Mouse (Mus musculus) forebrain, embryonic 11.5 days (tissue): ENCODE measurements around the gene Raver2. TPM values are rescaled to one million over a fixed set of nuclear protein-coding genes. Genes with fewer than 3 reads are reported as not detected.
A peak's percentile ranks its signal among the peaks of the same experiment; 100 is the strongest.
"Not testable (repeated sequence)": the region's sequence is repeated elsewhere in the genome, so short reads cannot be mapped to it uniquely, and the experiment has no call there.

Experiments
- ATAC-seq: fragments of 200-750 bp; cut with Nextera tagmentation; replicated peaks from 2 replicates; pipeline ENCODE4 v1.8.0; 2017; ENCODE audit warnings: moderate TSS enrichment; ENCODE audit not compliant: low FRiP score
- DNase-seq: peaks from one replicate; pipeline ENCODE4 v3.0.0-alpha.2; 2017; ENCODE audit warnings: low spot score
- H3K27ac ChIP-seq: fragments of 300-500 bp; sonication (generic); 2 replicates; pipeline ENCODE4 v1.5.1; 2014; ENCODE audit warnings: low read depth, low read length
- H3K27me3 ChIP-seq: fragments of 300-500 bp; sonication (generic); 2 replicates; pipeline ENCODE4 v1.6.1; 2014; ENCODE audit warnings: mild to moderate bottlenecking, low read length, mixed read lengths; ENCODE audit not compliant: control insufficient read depth, insufficient read depth
- H3K36me3 ChIP-seq: fragments of 300-500 bp; sonication (generic); 2 replicates; pipeline ENCODE4 v1.6.1; 2014; ENCODE audit warnings: mild to moderate bottlenecking, low read length, moderate library complexity, mixed read lengths; ENCODE audit not compliant: control insufficient read depth, insufficient read depth
- H3K4me1 ChIP-seq: fragments of 300-500 bp; sonication (generic); replicated peaks from 2 replicates; pipeline ENCODE4 v1.6.1; 2014; ENCODE audit warnings: low read length, mixed read lengths; ENCODE audit not compliant: control insufficient read depth, insufficient read depth
- H3K4me2 ChIP-seq: fragments of 300-500 bp; sonication (generic); 2 replicates; pipeline ENCODE4 v1.6.1; 2014; ENCODE audit warnings: low read depth, mild to moderate bottlenecking, low read length, moderate library complexity, mixed read lengths; ENCODE audit not compliant: severe bottlenecking
- H3K4me3 ChIP-seq: fragments of 300-500 bp; sonication (generic); 2 replicates; pipeline ENCODE4 v1.5.1; 2014; ENCODE audit warnings: low read depth, low read length
- H3K9ac ChIP-seq: fragments of 300-500 bp; sonication (generic); 2 replicates; pipeline ENCODE4 v1.6.1; 2014; ENCODE audit warnings: low read length
- H3K9me3 ChIP-seq: fragments of 300-500 bp; sonication (generic); 2 replicates; pipeline ENCODE4 v1.6.1; 2016; ENCODE audit warnings: low read length, mixed read lengths; ENCODE audit not compliant: control insufficient read depth
- WGBS: fragments of 180-500 bp; shearing (Covaris S2); extraction: QIAGEN DNeasy Blood & Tissue Kit; methylation state at CpG from one replicate; pipeline ENCODE4 v1.1.7; 2014; 5-methylcytosine and 5-hydroxymethylcytosine counted together
- polyA plus RNA-seq: library from polyadenylated mRNA; unstranded; fragments of >200 nt; fragmentation: Nextera tagmentation; extraction: Ambion mirVana; gene quantifications from 2 replicates; pipeline ENCODE4 v1.2.1, GENCODE M21; 2014

Raver2 gene
- polyA plus RNA-seq, 1 experiment from 2014 or later: 13.7 TPM

DNA sequence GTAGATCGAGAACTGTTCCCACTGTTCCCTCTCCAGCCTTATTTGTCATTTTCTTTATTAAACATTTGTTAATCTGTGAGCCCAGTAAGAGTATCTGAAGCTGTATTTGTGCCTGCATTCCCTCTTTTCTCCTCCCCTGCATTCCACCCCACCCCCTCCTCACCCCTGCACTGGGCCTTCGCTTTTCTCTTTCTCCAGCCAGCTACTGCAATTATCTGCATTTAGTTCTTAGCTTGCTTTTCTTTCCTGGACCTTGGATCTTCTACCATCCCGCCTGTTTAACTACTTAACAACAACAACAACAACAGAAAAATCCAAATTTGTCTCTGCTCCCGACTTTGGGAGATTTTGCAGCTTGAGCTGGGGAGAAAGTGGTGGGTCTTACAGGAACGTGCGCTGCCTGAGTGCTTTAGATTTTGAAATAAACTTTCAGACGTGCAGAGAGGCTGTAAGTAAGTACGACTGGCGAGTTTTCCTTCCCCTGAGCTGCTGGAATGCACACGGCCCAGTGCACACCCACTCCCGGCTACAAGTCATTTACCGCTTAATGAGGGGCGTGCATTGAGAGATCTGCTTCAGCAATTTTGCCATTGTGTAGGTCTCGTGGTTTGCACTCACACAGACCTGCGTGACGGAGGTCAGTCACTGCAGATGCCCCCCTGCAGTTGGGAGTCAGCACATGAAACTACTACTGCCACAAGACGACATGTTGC lies 13.5 kb downstream of the Raver2 start:
- H3K27me3 ChIP-seq: no peaks in the 10 kb centered on the region
- H3K27ac ChIP-seq: peak overlapping the region; percentile 78
- peak overlapping the region; percentile 39; the same call in 1 of the 2 replicates for H3K4me2 ChIP-seq
- WGBS: 8% methylated on average over 17 of the region's 17 CpGs
- no peak overlapping the region for H3K4me3 ChIP-seq
- peak overlapping the region; percentile 43 for H3K9ac ChIP-seq
- H3K9me3 ChIP-seq: no peaks in the 10 kb centered on the region
- peaks cover 14% of the 10 kb centered on the region for H3K4me1 ChIP-seq
- DNase-seq (peak; percentile 70), ATAC-seq (peak; percentile 80)
- H3K36me3 ChIP-seq: no peaks in the 10 kb centered on the region

DNA sequence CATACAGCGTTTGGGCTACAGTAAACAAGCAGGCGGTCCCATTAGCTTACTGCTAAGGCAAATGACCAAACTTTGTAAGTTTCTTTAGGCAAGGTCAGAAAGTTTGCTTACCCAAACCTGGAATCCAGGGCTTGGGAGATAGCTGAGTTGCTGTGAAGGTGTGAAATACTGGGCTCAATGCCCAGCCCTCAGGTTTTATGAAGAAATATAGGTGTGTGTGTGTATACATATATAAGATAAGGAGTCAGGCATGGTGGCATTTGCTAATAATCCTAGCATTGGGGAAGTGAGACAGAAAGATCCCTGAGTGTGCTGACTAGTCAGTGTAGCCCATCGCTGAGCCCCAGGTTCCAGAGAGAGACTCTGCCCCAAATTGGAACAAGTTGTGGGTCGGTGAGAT lies 16.1 kb downstream of the Raver2 start:
- Histone ChIP-seq H3K9me3 (no peaks in the 10 kb centered on the region), H3K4me2 (no peak overlapping the region), H3K27ac (no peak overlapping the region), H3K9ac (no peak overlapping the region), H3K36me3 (no peaks in the 10 kb centered on the region), H3K4me1 (peaks cover 13% of the 10 kb centered on the region), H3K27me3 (no peaks in the 10 kb centered on the region), H3K4me3 (no peak overlapping the region)
- DNase-seq (no peak), ATAC-seq (no peak)
- WGBS: 90% methylated on average over 4 of the region's 4 CpGs

DNA sequence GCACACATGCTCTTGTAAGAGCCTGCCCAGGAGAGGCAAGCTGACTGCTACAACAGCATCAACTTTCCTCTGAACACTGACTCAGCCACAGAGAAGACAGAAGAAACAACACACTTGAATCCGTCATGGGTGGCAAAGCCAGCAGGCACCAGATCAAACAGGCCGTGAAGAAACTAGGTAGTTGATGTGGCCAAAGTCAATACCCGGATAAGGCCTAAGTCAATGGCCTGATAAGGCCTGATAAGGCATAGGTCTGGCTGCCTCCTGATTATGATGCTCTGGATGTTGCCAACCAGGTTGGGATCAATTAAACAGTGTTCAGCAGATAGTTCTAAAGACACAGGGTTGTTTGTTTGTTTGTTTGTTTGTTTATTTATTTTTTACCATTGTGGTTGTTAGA lies 17.3 kb downstream of the Raver2 start:
- Histone ChIP-seq H3K4me3 (no peak overlapping the region), H3K27me3 (no peaks in the 10 kb centered on the region), H3K27ac (no peak overlapping the region), H3K4me2 (no peak overlapping the region), H3K9ac (no peak overlapping the region), H3K36me3 (no peaks in the 10 kb centered on the region), H3K9me3 (no peaks in the 10 kb centered on the region), H3K4me1 (peaks cover 11% of the 10 kb centered on the region)
- ATAC-seq (no peak), DNase-seq (no peak)
- WGBS: 93% methylated on average over 3 of the region's 3 CpGs

DNA sequence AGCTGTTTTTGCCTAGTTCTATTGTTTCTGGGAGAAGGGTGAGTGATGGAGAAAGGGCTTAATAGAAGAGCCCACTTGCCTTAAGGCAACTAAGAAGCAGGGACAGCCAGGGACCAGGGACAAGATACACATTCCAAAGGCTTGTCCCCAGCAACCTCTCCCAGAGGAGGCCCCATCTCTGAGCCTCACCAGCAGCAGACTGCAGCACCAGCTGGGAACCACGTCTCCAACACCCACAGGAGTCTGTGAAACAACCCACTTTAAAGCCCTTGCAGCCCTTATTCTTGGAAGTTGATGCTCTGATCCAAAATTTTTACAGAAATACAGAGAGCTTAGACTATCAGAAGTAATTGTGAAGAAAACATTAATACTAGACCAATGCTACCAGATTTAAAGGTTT lies 18.9 kb downstream of the Raver2 start:
- Histone ChIP-seq H3K4me2 (no peak overlapping the region), H3K27ac (no peak overlapping the region), H3K36me3 (no peaks in the 10 kb centered on the region), H3K9ac (no peak overlapping the region), H3K9me3 (no peaks in the 10 kb centered on the region), H3K27me3 (no peaks in the 10 kb centered on the region), H3K4me3 (no peak overlapping the region), H3K4me1 (0 out of 2 replicates have a peak, but pooled peaks cover 2% of the 10 kb centered on the region)
- DNase-seq: no peak
- ATAC-seq: no peak
- WGBS: 59% methylated on average over 1 of the region's 1 CpGs

DNA sequence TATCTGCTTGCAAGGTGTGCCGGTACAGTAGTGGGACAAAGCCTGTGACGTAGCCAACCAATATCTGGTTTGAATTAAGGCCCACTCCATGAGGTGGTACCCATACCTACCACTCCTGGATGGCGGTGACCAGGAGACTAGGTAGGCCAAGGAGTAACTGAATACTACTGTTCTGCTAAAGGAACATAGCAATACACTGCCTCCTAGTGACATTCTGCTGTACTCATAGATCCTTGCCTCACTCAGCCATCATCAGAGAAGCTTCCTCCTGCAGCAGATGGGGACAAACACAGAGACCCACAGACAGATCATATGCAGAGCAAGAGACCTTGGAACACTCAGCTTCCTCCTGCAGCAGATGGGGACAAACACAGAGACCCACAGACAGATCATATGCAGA lies 21.8 kb downstream of the Raver2 start:
- H3K36me3 ChIP-seq, ATAC-seq, H3K4me3 ChIP-seq, DNase-seq, H3K27ac ChIP-seq, H3K4me1 ChIP-seq, H3K27me3 ChIP-seq, H3K9me3 ChIP-seq, H3K4me2 ChIP-seq, H3K9ac ChIP-seq: not testable (repeated sequence)
- WGBS: 93% methylated on average over 3 of the region's 3 CpGs

DNA sequence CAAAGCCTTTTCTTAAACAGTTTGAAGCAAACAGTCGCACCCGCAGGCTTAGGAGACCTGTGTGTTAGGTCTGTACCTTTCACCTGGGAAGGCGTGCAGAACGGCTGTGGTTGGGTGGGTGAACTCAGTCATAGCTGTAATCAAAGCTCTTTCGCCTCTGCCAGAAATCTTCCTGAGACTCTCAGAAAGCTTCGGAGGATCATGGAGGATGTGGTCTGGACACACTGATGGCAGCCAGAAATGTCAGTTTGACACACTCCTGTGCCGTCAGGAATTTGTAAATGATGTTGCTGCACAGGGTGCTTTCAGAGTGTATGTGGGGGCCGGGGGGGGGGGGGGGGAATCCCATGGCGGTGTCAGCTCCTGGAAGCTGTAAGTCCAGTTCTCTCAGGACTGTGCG lies 24.5 kb downstream of the Raver2 start:
- H3K4me2 ChIP-seq: no peak overlapping the region
- no peak overlapping the region for H3K4me3 ChIP-seq
- no peak for DNase-seq
- H3K9me3 ChIP-seq: no peaks in the 10 kb centered on the region
- H3K4me1 ChIP-seq: no peaks in the 10 kb centered on the region
- H3K27ac ChIP-seq: no peak overlapping the region
- H3K9ac ChIP-seq: no peak overlapping the region
- WGBS: 86% methylated on average over 10 of the region's 10 CpGs
- H3K27me3 ChIP-seq: no peaks in the 10 kb centered on the region
- no peak for ATAC-seq
- no peaks in the 10 kb centered on the region for H3K36me3 ChIP-seq

DNA sequence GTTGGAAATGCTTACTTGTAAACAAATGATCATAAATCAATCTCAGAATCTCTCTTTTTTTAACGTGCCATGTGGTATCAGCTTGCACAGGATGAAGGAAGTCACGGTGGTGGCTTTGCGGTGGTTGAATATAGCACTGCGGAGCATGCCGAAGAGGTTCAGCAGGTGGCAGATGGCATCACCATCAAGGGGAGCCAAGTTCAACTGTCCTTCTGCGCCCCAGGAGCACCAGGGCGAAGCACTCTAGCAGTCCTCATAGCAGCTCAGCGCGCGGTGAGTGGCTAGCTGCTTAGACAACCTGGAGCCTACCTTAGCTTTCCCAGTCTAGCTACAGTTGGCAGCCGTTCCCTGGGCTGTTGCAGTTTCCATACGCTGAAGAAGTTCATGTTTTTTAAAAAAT lies 38.3 kb downstream of the Raver2 start:
- Histone ChIP-seq H3K4me1 (no peaks in the 10 kb centered on the region), H3K4me2 (no peak overlapping the region), H3K27ac (no peak overlapping the region), H3K4me3 (no peak overlapping the region), H3K9ac (no peak overlapping the region), H3K9me3 (no peaks in the 10 kb centered on the region; the same call in 1 of the 2 replicates), H3K36me3 (no peaks in the 10 kb centered on the region; the same call in 1 of the 2 replicates), H3K27me3 (no peaks in the 10 kb centered on the region)
- no peak for DNase-seq
- 97% methylated on average over 12 of the region's 12 CpGs for WGBS
- no peak for ATAC-seq

DNA sequence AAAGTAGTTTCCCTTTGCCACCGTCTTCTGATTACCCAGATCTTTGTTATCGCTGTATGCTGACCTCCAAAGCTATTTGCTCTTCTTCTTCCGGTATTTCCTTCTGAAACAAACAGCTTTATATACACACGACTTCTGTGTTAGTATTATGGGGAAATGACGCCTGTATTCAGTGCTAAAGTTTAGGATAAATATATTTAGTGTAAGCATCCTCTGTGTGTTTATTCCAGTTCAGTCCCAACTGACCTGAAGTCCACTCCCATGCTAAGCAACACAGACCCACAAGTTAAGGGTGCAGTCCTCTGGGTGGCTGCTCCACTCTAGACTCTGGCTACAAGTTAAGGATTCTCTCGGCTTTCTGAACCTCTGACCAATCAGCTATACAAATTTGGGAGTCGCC lies 52.2 kb downstream of the Raver2 start:
- Histone ChIP-seq H3K9ac (no peak overlapping the region), H3K27me3 (no peaks in the 10 kb centered on the region), H3K4me3 (no peak overlapping the region), H3K9me3 (no peaks in the 10 kb centered on the region), H3K27ac (no peak overlapping the region), H3K4me1 (no peaks in the 10 kb centered on the region), H3K36me3 (no peaks in the 10 kb centered on the region; the same call in 1 of the 2 replicates), H3K4me2 (no peak overlapping the region)
- 94% methylated on average over 7 of the region's 7 CpGs for WGBS
- no peak for ATAC-seq
- DNase-seq: no peak

DNA sequence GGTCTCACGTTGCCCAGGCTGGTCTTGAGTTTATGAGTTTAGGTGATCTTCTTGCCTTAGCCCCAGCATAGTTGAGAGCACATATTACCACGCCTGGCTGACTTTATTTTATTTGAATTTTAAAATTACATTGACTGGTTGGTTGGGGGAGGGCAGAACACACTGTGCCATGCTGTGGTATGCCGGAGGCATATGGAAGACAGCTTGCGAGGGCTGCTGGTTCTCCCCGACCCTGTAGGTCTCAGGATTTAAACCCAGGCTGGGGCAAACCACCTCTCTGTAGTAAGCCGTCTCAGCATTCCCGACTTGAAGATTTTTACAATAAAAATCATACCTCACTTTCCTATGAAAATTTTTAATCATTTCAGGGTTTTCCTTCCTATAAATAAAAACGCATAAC lies 66.2 kb downstream of the Raver2 start:
- no peaks in the 10 kb centered on the region for H3K36me3 ChIP-seq
- H3K27me3 ChIP-seq: no peaks in the 10 kb centered on the region
- ATAC-seq: no peak
- H3K27ac ChIP-seq: no peak overlapping the region
- no peak overlapping the region for H3K4me2 ChIP-seq
- H3K4me1 ChIP-seq: no peaks in the 10 kb centered on the region
- H3K9ac ChIP-seq: no peak overlapping the region
- H3K9me3 ChIP-seq: no peaks in the 10 kb centered on the region
- no peak overlapping the region for H3K4me3 ChIP-seq
- no peak for DNase-seq
- 89% methylated on average over 8 of the region's 8 CpGs for WGBS
